In the genomic region with DNA sequence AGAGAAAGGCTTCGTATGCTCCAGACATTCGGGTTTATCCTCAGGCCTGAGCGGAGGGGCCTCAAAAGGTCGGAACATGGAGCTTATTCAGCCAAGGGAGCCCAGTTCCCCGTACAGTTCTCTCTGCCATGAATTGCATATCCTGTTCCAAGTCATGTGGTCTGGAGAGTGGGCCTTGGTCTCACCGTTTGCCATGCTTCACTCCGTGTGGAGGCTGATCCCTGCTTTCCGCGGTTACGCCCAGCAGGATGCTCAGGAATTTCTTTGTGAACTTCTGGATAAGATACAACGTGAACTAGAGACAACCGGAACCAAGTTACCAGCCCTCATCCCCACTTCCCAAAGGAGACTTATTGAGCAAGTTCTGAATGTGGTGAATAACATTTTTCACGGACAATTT, we compare ENCODE assay signal across 26 mouse cellular contexts. TPM values are rescaled to one million over a fixed set of nuclear protein-coding genes. Genes with fewer than 3 reads are reported as not detected.
"Had no signal": no experiment of that assay in that cellular context is flagged by ENCODE, and none has a peak within 500 bp of the region (broad histone marks: within the 10 kb centered on the region; RNA-seq: fewer than 3 reads in every experiment).

No protein-coding gene starts in this region.

- H3K4me2 ChIP-seq: liver, embryonic 13.5 days; midbrain, embryonic 11.5 days; neural tube, embryonic 13.5 days; stomach, embryonic 15.5 days had no signal

- H3K4me3 ChIP-seq: left cerebral cortex, adult 2 months; liver, embryonic 13.5 days; neural tube, embryonic 13.5 days; stomach, embryonic 15.5 days had no signal

- H3K9me3 ChIP-seq: liver, embryonic 13.5 days; stomach, embryonic 15.5 days had no signal

- H3K9ac ChIP-seq: liver, embryonic 13.5 days; neural tube, embryonic 13.5 days; stomach, embryonic 15.5 days had no signal

- H3K27me3 ChIP-seq: liver, embryonic 13.5 days; neural tube, embryonic 13.5 days; stomach, embryonic 15.5 days had no signal

- H3K36me3 ChIP-seq: stomach, embryonic 15.5 days had no signal

- H3K27ac ChIP-seq: kidney, postnatal 0 days; left cerebral cortex, adult 2 months; liver, embryonic 13.5 days; neural tube, embryonic 13.5 days; stomach, embryonic 15.5 days had no signal

- H3K4me1 ChIP-seq: liver, embryonic 13.5 days; neural tube, embryonic 13.5 days; stomach, embryonic 15.5 days had no signal

- DNase-seq: kidney, postnatal 25 days; layer of hippocampus, postnatal 36 days; liver, embryonic 13.5 days; lung, adult 2 months; lung, postnatal 14 days; lung, postnatal 4 days; midbrain, embryonic 14.5 days; retina, postnatal 1 day; right cerebral cortex, postnatal 25 days; spleen, adult 18-20 months; thymus, adult 2 months; thymus, postnatal 14 days; thymus, postnatal 4 days had no signal

RNA-seq across cellular contexts. Expression of a gene that starts 15.4 kb away (rescaled TPM):
- total RNA-seq: layer of hippocampus, adult 8-10 months; layer of hippocampus, postnatal 10 days; layer of hippocampus, postnatal 36 days; left cerebral cortex, adult 2 months; left cerebral cortex, postnatal 10 days; left cerebral cortex, postnatal 36 days; liver, adult 2 months; megakaryocyte-erythroid progenitor cell, adult 5-6 weeks; neutrophil, adult 5-6 weeks had no signal
- polyA plus RNA-seq: liver, adult 2 months; midbrain, postnatal 0 days had no signal
